Mouse (Mus musculus): Measurements from ENCODE around the gene Rpl13a. TPM values are rescaled to one million over a fixed set of nuclear protein-coding genes. Genes with fewer than 3 reads are reported as not detected.
"Not testable (repeated sequence)": the region's sequence is repeated elsewhere in the genome, so short reads cannot be mapped to it uniquely, and the experiment has no call there.

The Rpl13a gene
- 100 to 1,000 TPM; 552 to 624 TPM for total RNA-seq (2021)
- long read RNA-seq, experiment 1, transcript Rpl13a-201 (8 exons, 1,047 nt), result major isoform, 122 of 146 reads
- long read RNA-seq, experiment 1, transcript Rpl13a-203 (8 exons, 734 nt), result minor isoform, 5 of 146 reads
- long read RNA-seq, experiment 1, partial matches to known transcripts, result 15 of 146 reads
- long read RNA-seq, experiment 1, other reads (novel, unspliced or antisense), result 3 of 146 reads
- long read RNA-seq, experiment 2, transcript Rpl13a-201 (8 exons, 1,047 nt), result major isoform, 201 of 205 reads
- long read RNA-seq, experiment 2, partial matches to known transcripts, result 0 of 205 reads
- long read RNA-seq, experiment 2, other reads (novel, unspliced or antisense), result 0 of 205 reads

- peak within 1 kb of the TSS; percentile 90 for H3K4me3 ChIP-seq
- intact Hi-C loops (cut with DNase I), result no loop called here
- TF ChIP-seq CTCF (IDR thresholded peaks at IDR 0.05), result peak; percentile 82
- peak within 1 kb of the TSS; percentile 96 for H3K27ac ChIP-seq
- DNase-seq, result peak; percentile 98
Measured at GRCm38 (mm10) chr7:45128624-45129246, at the start of gene Rpl13a. Rpl13a (minus strand) TSS chr7:45128761.

- Histone ChIP-seq H3K4me3 (peak overlapping the region; percentile 35), H3K27ac (no peak overlapping the region)
- TF ChIP-seq CTCF (IDR thresholded peaks at IDR 0.05), result no peak
- no peak for DNase-seq
- intact Hi-C loops (cut with DNase I), result no loop called here
Measured at GRCm38 (mm10) chr7:45176356-45176755, 47.8 kb upstream of the Rpl13a start.

DNA sequence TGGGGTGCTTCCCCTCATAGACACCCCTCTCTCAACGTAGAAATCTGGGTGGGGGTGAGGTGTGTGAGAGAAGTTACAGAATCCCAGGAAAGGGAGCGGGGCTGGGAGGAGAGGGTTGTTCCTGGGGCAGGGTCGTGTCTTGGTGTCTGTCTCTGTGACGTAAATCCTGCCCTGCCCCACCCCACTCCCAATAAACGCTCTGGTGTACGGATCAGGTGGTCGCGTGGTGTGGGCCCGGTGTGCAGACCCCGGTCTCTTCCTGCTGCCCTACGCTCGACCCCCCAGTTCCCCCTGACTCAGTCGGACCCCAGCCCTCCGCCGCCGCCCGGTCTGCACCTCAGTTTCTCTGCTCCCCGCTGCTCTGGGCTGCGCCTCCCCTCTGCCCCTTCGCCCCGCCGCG lies 47.4 kb upstream of the Rpl13a start:
- TF ChIP-seq CTCF (IDR thresholded peaks at IDR 0.05), result no peak
- H3K27ac ChIP-seq, result no peak overlapping the region
- DNase-seq, result no peak
- intact Hi-C loops (cut with DNase I), result no loop called here
- peak overlapping the region; percentile 35 for H3K4me3 ChIP-seq

DNA sequence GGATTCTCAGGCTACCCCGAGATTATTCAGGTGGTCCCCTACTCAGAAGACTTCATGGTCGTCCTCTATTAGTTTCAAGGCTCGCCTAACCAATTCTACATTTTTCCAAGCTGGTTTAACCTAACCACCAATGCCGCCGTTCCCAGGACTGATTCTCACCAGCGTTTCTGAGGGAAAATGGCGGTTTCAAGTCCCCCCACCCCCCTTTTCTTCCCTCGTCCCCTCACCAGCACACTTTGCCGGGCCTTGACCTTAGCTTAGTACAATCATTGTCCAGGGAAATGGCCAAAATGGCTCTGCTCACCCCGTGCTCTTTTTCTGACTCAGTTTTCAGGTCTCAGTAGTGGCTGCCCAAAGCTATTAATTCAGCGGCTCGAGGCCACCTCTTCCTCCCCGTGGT lies 46.8 kb upstream of the Rpl13a start:
- intact Hi-C loops (cut with DNase I), result no loop called here
- H3K4me3 ChIP-seq, result no peak overlapping the region
- DNase-seq, result no peak
- TF ChIP-seq CTCF (IDR thresholded peaks at IDR 0.05), result no peak
- no peak overlapping the region for H3K27ac ChIP-seq

DNA sequence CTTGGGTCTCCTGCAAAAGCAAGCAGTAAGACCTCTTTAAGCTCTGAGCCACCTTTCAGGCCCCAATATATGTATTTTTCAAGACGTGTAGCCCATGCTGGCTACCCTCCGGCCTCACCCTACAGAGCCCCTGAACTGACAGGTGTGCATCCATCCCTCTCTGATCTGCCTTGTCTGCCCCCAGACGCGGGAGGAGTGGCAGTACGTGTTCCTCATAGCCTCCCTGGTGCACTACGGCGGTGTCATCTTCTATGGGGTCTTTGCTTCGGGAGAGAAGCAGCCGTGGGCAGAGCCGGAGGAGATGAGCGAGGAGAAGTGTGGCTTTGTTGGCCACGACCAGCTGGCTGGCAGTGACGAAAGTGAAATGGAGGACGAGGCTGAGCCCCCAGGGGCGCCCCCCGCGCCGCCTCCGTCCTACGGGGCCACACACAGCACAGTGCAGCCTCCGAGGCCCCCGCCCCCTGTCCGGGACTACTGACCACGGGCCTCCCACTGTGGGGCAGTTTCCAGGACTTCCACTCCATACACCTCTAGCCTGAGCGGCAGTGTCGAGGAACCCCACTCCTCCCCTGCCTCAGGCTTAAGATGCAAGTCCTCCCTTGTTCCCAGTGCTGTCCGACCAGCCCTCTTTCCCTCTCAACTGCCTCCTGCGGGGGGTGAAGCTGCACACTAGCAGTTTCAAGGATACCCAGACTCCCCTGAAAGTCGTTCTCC lies 46.2 kb upstream of the Rpl13a start:
- Histone ChIP-seq H3K27ac (no peak overlapping the region), H3K4me3 (no peak overlapping the region)
- no peak for DNase-seq
- TF ChIP-seq CTCF (IDR thresholded peaks at IDR 0.05), result no peak
- intact Hi-C loops (cut with DNase I), result no loop called here

GRCm38 (mm10) chr7:45173772-45174171 lies 45.2 kb upstream of the Rpl13a start:
- H3K27ac ChIP-seq; DNase-seq; intact Hi-C loops (cut with DNase I); H3K4me3 ChIP-seq: not testable (repeated sequence)
- TF ChIP-seq CTCF (IDR thresholded peaks at IDR 0.05), result peak; percentile 50

GRCm38 (mm10) chr7:45172974-45173373 lies 44.4 kb upstream of the Rpl13a start:
- intact Hi-C loops (cut with DNase I), result no loop called here
- no peak overlapping the region for H3K27ac ChIP-seq

DNA sequence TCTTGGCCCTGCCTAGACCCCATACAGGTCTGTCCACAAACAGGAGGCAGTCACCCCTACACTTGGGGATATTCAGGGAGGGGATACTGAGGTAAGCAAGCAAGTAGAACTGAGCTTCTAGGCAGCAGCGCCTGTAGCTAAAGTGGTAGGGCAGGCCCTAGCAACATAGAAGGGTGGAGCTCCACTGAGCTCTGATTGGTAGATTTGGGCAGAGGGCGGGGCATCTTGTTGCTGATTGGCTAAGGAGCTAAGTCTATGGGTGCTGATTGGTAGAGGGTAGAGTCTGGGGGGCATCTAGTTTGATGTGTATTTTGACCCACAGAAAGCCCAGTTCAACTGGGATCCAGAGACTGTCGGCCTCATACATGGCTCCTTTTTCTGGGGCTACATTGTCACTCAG lies 40.9 kb upstream of the Rpl13a start:
- no peak for DNase-seq
- TF ChIP-seq CTCF (IDR thresholded peaks at IDR 0.05), result no peak
- H3K27ac ChIP-seq, result no peak overlapping the region
- no peak overlapping the region for H3K4me3 ChIP-seq
- intact Hi-C loops (cut with DNase I), result no loop called here

More at GRCm38 (mm10) chr7:45172974-45173373, 44.4 kb upstream of the Rpl13a start:
- DNase-seq, result no peak
- H3K4me3 ChIP-seq, result no peak overlapping the region
- peak; percentile 57 for TF ChIP-seq CTCF (IDR thresholded peaks at IDR 0.05)

GRCm38 (mm10) chr7:45168656-45169055 lies 40.1 kb upstream of the Rpl13a start:
- no peak for DNase-seq
- Histone ChIP-seq H3K27ac (no peak overlapping the region), H3K4me3 (0 out of 2 replicates have a peak overlapping the region, but pooled peaks have one; percentile 7)
- TF ChIP-seq CTCF (IDR thresholded peaks at IDR 0.05), result no peak
- intact Hi-C loops (cut with DNase I), result no loop called here

- no peak for DNase-seq
- TF ChIP-seq CTCF (IDR thresholded peaks at IDR 0.05), result no peak
- Histone ChIP-seq H3K27ac (no peak overlapping the region), H3K4me3 (no peak overlapping the region)
- intact Hi-C loops (cut with DNase I), result no loop called here
Measured at GRCm38 (mm10) chr7:45167761-45168445, 39.3 kb upstream of the Rpl13a start.

DNA sequence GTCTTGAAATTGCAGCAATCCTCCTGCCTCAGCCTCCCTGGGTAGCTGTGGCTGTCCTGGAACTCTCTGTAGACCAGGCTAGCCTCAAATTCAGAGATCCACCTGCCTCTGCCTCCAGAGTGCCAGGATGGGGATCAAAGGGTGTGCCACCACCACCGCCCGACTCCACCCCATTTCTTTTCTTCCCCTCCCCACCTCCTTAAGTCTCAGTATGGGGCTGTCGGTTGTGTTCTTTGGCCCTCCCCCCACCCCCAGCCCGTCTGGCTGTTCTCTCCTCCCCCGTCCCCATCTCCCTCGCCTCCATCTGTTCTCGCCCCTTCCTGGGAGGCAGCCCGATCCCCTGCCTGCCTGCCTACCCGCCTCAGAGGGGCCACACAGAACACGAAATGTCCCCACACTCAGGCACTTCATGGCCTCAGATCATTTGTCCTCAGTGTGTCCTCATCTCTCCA lies 38.4 kb upstream of the Rpl13a start:
- no peak for TF ChIP-seq CTCF (IDR thresholded peaks at IDR 0.05)
- Histone ChIP-seq H3K27ac (no peak overlapping the region), H3K4me3 (no peak overlapping the region)
- DNase-seq, result no peak
- intact Hi-C loops (cut with DNase I), result no loop called here

DNA sequence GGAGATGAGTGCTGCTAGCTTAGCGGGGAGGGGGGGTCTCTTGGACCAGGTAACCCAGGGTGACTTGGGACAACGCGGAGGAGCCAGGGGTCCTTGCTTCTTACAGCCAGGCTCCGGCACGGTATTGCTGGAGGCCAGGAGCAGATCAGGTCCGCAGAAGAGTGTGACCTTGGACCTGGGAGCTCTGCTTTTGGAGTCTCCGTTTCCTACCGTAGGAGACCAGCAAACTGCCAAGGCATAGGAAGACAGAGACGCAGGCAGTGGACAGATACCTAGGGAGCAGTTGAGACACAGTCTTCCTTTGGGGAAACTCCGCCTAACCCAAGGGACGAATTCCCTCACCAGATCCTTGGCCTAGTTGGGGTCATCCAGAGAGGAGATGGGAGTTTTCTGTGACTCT lies 37.1 kb upstream of the Rpl13a start:
- intact Hi-C loops (cut with DNase I), result no loop called here
- no peak overlapping the region for H3K27ac ChIP-seq
- H3K4me3 ChIP-seq, result no peak overlapping the region
- no peak for DNase-seq
- TF ChIP-seq CTCF (IDR thresholded peaks at IDR 0.05), result no peak

Data from gastrocnemius, adult 2 months (tissue).